Mouse (Mus musculus) CD4-positive, CD25-positive, alpha-beta regulatory T cell, adult 4 months (primary cell): ENCODE data around the gene Gpr156. TPM values are rescaled to one million over a fixed set of nuclear protein-coding genes. Genes with fewer than 3 reads are reported as not detected.

Source experiments
- ATAC-seq: one replicate; pipeline ENCODE4 v1.8.0; 2017
- polyA plus RNA-seq, 2 experiments: library from polyadenylated mRNA; unstranded; fragments of 100-300 nt; shearing (Covaris generic); gene quantifications; one replicate each; pipeline ENCODE4 v1.2.1; 2017

Gene Gpr156
- polyA plus RNA-seq, 2 experiments from 2014 or later, result not detected

DNA sequence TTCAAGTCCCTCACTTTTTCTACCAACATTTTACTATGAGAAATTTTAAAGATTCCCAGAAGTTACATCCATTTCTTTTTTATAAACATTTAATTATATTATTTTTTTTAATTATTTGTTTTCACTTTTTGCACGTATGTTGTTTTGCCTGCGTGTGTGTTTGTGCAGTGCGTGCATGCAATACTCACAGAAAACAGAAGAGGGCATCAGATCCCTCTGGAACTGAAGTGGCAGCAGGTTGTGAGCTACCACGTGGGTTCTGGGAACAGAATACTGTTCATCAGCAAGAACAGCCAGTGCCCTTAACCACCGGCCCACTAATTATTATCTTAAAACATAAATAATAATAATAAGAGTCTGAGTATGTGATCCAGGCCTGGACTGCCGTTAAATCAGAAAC lies 2.7 kb downstream of the Gpr156 start:
- no peak for ATAC-seq

DNA sequence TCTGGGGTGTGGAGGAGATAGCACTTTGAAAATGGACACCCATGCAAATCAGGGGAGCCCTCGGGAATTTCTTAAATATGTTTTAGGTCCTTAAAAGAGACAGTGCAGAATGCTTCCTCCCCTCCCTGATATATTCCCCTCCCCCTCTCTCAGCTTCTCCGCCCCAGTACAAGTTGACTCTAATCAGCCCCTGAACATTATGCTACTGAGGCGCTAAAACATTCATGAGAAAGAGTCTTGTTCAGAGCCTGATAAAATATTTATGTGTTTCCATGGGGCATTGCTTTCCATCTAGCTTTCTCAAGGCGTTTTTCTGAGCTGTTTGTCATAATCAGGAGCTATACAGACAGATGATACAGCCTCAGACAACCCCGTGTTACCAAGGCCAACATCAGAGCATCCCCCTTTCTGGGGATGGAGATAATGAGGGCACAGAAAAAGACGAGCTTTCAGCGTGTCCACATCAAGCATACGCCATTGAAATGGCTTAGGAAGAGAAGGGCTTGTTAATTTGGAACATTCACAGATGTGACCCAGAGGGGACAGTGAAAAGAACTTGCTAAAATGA lies 4.6 kb downstream of the Gpr156 start:
- no peak for ATAC-seq

DNA sequence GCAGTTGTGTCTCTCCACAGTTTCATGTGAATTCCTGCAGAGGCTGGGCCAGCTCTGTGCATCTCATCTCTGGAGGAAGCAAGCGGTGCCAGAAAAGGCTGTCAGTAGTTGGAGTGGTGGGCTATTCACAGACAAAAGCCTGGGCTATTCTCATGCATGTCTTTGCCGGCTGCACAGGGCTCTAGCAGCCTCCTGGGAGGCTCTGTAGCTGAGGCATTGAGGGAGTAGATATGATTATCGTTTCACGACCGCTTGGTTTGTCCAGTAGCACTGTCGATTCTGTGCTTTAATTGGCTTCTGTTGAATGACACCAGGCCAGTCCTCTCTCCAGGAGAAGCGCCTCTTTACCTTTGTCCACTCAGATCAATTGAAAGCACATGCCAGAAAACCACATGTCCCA lies 9.8 kb downstream of the Gpr156 start:
- no peak for ATAC-seq

DNA sequence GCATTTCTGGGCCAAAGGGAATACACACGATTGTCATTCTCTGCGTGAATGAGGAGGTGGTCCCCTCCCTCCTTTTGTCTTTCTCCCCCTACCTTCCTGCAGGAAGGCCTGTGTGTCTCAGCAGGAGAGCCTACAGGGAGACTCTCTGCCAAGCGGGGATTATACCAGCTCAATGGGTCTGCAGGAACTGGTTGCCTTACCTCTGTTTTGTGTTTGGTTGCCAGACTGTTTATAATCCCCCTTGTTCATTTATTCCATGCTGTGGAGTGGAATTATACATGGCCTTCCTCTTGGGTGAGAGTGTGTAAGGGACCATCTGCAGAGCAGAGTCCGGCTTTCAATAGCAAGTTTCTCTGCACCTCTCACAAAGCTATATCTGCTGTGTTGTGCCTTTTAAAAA lies 10.8 kb downstream of the Gpr156 start:
- ATAC-seq, result no peak

DNA sequence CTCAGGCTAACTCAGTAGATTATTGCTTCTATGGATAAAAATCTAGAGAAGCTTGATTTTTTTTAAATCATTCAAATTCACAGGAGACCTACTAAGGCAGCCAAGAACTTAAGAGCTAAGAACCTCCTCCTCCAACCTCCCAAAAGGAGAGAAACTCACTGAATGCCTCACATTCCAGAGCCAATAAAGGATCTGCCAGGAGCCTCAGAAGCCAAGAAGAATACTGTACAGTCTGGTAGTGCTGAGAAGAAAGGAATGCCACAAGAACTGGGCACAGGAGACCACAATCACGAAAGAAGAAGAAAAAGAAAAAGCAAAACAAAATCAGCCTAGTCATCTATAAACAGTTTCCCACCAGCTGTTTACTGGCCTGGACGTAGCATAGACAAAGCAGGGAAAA lies 12.7 kb downstream of the Gpr156 start:
- no peak for ATAC-seq

DNA sequence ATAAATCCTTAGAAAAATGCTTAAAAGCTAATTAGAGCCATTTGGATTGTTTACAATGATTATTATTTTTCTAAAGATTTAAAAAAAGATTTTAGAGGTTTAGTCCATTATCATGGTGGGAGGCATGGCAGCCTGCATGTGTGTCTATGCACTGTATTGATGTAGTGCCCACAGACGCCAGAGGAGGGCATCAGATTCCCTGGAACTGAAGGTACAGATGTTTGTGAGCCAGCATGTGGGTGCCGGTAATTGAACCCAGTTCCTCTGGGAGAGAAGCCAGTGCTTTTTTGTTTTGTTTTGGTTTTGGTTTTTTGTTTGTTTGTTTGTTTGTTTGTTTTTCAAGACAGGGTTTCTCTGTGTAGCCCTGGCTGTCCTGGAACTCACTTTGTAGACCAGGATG lies 13.3 kb downstream of the Gpr156 start:
- no peak for ATAC-seq

DNA sequence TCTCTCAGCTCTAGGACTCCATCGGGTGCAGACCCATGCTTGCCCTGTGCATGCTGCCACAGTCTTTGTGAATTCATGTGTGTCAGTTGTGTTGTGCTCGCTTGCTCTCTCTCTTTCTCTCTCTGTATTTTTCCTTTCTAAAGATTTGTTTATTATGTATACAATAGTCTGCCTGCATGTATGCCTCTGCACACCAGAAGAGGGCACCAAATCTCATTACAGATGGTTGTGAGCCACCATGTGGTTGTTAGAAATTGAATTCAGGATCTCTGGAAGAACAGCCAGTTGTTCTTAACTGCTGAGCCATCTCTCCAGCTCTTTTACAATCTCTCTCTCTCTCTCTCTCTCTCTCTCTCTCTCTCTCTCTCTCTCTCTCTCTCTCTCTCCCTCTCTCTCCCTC lies 18.6 kb downstream of the Gpr156 start:
- ATAC-seq, result no peak

DNA sequence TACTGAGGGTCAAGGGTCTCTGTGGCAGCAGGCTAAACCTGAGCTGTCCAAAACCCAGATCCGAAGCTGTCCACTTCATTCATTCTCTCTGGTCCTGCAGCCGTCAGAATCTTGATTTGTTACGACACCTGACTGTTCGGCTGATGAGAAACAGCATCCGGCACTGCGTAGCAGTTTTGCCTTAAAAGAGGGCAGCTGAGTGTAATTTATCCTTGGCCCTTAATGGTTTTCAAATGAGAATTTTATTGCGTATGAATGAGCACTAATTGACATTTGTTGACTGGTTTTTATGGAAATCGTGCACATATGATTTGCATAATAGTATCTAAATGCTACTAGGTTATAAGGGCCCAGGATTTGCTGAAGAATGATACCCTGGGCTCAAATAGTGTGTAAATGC lies 21.0 kb downstream of the Gpr156 start:
- no peak for ATAC-seq

DNA sequence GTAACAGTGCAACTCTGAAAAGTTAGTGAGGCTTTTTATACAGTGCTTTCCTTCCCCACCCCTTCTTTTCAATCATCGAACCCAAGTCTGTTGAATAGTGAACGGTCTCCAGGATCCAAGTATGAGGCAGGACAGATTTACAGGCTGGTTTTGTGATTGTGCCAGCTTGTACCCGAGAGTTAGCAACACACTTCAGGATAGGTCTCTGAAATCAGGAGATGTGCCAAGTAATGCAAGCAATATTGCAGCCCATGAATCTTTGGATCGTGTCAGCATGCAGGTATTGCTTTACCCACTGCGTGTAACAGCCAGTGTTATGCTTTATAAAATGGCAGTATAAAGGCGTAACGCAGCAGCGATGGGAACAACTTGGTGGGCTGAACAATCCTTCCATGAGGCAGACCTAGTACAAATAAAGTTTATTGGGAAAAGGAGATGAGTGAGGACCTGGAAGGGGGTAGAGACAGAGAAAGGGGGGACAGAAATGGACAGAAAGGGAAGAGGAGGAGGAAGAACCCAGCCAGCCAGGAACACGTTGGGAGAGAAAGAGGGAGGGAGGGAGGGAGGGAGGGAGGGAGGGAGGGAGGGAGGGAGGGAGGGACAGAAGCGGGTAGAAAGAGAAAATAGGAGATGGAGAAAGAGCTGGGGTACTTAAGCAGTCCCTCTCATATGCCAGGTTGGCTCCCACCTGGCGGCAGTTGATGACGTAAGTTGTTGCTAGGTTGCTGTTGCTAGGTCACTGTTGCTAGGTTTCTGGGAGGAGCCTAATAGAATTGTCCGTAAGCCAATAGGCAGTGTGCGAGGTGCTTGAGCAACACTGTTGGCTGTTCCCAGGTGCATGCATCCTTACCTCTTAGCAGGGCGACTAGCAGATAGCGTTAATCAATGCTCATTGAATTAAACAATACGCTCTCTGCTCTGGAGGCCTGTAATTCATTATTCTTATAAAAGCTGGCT lies 22.1 kb downstream of the Gpr156 start:
- ATAC-seq, result no peak

DNA sequence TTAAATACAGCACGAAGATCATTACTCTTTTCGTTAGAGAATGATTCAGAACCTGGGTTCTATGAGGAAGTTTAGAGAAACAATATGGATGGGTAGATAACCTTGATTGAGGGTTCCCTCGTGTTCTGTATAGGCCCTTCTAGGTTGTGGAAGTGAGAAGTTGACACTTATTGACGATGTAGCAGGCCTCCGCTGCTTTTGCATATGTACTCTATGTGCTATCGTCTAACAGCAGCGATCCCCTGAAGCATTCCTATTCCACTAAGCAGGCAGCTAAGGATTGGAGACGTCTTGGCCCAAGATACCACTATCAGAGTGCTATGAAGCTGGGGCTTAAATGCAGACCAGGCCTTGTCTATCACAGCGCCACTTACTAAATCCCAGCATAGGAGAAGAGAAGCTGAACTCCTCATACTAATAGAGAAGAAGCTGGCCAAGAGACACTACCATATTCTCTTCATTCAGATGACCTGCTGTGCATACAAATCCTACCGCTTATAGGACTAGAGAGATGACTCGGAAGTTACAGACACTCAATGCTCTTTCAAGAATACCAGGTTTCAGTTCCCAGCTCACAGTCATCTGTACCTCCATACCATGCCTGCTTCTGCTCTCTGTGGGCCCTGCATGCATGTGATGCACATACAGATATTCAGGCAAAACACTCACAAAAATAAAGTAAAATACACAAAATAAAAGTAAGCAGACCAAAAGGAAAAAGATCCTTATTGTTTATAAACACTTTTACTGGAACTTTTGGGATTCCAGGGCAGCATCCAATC lies 23.0 kb downstream of the Gpr156 start:
- no peak for ATAC-seq

DNA sequence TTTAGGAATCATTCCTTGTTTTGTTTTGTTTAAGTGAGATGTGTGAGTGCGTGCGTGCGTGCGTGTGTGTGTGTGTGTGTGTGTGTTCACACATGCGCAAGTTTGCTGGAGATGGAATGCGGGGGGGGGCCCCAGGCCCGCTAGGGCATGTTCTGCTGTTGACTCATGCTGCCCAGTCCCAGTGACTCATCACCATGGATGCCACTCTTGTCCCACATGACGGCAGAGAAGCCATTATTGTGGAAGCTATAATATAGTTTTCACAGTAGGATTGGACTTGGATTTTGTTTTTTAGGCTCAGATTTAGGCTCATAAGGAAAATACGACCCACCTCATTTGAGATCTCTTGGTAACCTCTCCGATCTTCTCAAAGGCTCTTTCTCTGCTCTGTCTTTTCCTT lies 24.0 kb downstream of the Gpr156 start:
- ATAC-seq, result no peak

DNA sequence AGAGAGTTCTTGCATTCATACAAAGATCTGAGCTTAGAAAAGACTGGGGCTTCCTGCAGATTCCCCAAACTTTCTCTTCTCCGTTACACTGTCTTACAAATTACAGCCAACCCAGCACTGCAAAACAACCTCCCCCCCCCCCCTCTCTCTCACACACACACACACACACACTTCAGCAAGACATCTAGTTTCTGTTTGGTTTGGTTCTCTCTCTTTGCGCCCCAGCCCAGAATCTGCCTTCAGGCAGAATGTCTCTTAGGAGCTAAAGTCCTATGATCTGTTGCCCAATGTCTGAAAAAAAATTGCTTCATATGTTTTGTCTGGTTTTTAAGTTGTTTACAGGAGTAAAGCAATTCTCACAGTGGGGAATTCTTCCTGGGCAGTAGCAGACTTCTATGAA lies 27.4 kb downstream of the Gpr156 start:
- ATAC-seq, result no peak

DNA sequence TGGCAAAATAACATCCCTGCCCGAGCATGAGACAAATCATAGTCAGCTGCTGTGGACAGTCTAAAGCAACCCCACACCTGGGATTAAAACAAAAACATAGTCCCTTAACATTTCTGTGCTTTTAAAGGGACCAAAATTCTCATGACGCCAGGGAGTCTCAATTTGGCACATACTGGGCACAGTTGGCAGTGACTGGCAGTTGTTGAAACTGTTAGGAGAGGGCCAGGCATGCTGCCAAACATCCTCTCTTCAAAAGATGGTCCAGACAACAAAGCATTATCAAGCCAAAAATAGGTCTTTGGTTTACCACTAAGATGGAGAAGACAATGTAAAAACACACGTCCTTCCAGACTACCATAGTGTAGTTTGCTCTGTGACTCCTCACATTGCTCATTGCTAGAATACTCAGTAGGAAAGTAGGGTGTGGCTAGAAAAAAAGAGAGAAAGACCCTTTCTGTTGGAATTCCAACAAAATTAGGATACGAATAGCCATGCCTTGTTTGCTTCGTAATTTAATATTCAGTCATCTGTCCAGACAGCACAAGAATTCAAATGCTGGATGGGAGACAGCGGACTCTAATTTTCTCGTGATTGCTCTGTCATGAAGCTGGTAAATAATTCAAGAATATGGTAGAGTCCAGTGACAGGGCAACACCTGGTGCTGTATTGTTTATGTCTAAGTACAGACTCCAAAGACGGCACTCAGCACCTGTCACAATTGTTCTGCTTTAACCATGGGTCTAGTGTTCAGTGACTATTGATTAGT lies 28.9 kb downstream of the Gpr156 start:
- ATAC-seq, result no peak

DNA sequence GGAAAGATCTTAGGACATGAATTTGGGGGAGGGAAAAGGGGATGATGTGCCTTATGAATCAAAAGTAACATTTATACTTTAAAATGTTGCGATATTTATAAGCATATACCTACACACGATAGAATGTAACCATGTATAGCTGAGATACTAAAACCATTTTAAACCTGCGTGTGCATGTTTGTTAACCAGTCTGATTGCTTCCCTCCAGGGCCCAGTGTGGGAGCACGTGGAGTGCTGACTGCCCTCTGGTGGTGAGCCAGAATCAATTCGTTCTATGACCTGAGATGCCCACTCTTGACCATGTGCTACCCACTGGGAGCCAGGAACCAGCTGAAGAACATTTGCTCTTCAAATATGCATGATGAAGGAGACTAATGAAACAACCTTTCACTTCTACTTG lies 30.9 kb downstream of the Gpr156 start:
- peak; percentile 62 for ATAC-seq

DNA sequence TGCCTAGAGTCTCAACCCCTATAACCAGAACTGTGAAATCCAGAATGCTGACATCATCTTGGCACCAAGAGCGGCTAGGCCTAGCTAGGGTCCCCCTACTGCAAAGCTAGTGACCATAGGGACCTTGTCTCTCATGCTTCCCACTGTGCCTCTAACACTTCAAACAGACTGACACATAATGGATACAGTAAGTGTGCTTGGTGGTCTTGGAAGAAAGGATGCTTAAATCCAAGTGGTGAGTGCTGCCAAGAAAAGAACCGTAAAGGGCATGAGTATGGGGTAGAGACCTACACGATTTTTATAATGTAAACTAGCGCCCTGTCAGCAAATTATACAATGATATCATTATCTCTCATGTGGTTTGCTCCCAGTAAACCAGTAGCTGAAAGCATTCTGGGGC lies 32.1 kb downstream of the Gpr156 start:
- no peak for ATAC-seq

DNA sequence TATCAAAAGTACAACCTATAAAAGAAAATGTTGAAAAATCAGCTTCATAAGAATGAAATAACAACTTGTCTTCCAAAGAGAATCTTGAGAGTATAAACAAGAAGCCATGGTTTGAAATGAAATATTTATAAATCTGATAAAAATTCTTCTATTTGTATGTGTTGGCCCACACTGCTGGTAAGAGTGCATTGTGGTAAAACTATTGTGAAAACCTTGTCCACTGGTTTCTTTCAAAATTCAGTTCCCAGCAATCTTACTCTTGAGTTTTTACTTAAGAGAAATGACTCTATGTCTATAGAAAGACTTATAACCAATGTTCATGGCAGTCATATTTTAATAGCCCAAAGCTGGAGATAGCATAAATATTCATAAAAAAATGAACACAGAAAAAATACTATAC lies 34.9 kb downstream of the Gpr156 start:
- ATAC-seq, result no peak

DNA sequence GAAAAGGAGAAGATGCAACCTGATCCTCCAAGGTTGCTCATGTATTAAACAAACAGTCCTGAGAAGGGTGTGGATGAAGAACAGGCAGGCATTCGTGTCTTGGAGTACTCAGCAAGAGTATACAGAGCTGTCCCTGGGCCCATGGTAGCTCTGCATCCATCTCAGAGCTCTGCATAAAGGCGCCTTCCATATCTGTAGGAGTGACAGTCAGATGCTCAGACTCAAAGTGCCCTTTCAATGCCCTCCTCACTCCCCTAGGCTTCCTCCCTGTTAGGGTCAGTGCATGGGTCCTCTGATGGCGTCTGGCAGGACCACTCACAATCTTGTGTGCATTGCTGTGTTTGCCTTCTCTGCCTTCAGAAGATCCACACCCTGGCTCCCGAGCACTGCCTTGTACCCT lies 36.9 kb downstream of the Gpr156 start:
- ATAC-seq, result no peak

DNA sequence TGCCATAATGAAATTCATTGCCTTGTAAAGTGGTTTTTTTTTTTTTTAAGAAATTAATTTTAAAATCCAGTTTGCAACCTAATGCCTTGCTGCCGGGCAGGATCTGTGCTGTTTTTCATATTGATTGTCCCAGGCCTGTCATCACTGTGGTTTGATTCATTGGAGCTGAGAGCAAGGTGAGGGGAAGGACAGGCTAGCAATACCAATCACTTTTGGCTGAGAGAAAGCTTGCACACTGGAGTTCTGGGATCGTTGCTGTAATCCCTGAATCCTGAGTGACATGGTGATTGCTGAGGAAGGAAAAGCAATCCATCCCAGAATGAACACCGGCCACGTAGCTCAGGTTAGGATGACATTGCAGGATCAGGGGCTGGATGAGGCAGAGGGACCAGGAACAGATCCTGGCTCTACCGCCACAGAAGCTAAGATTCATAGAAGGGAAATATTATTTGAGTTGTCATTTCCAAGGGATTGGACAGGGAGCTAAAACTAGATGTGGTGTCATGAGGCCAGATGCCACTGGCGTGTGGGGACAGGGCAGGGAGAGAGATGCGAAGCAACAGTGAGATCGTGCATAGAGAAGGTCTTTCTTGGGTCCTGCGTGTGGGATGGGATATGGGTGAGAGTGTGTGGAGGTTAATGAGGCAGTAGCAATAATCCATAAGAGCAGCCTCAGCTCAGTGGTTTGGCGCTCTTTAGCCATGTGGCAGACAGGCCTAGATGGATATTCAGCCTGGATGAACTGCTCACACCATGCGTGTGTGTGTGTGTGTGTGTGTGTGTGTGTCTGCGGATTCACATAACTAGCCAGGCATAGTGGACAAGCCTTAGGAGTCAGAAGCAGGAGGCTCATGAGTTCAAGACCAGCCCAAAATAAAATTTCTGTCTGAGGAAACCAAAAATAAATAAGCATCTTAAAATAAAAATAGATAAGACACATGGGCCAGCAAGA lies 38.0 kb downstream of the Gpr156 start:
- no peak for ATAC-seq

DNA sequence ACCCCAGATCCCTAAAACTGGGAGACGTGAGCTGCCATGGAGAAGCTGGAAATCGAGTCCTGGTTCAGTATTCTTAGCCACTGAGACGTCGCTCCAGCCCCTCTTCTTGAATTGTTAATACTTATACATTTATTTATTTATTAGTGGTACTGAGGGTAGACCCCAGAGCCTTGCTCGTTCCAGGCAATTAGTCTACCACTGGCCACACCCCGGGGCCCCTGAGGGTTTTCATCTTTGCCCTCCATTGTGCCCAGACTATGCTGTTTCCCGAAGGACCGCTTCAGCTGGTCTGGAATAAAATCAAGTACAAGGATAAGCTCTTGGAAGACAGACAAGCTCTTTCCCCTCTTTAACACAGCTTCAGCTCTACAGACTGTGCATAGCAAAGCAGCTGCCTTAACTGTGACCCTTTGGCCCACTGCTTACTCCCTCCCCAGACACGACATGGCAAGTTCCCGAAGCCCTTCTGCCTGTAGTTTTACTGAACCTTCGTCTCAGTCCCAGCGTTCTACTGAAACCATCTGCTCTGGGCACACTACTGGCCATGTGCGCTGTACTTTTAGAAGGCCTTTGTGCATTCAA lies 39.1 kb downstream of the Gpr156 start:
- no peak for ATAC-seq

DNA sequence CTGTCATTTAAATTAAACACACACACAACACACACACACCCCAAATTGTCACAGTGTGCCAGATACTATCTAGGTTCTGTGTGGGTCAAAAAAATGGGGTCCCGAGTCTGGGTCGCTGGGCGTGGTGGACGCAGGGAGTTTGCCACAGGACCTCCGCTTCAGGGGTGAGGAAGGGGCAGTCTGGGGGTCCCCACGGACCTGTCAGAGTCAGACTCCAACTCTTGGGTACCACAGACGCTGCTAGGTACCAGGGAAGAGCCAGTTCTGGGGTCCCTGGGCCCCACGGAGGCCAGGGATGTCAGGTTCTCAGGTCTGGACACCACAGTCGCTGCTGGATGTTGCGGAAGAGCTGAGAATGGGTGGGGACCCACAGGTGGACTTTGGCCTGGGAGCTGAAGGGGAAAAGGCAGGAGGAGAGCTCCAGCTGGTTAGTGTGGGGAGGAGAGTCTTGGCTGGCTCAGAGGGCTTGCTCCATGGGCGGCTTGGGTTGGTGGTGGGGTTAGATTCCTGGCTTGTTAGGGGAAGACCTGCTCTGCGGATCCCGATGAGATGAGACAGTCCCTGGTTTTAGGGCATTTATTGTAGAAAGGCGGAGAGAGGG lies 39.9 kb downstream of the Gpr156 start:
- ATAC-seq, result no peak

DNA sequence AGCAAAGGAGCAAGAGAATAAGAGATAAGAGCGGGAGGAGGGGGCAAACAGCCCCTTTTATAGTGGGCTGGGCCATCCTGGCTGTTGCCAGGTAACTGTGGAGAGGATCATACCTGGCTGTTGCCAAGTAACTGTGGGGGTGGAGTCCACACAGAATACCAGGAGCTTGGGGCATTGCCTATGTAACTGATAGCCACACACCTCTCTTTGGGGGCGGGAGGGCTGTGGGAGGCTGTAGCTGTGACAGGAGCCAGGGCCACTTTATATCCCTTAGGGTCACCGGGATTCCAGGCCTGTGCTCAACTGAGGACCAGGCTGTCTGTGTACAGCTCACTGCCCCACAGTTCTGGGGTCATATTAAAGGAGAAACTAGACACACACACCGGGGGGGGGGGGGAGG lies 40.5 kb downstream of the Gpr156 start:
- ATAC-seq, result no peak
